Mouse (Mus musculus) heart, adult 9 months (tissue): ENCODE measurements at regions not wholly inside any gene's neighbourhood (a gene's known extent, or its start where the extent isn't known, plus 50 kb on each side); places are given as distances from the start of the nearest gene placed in this dataset.
A peak's percentile ranks its signal among the peaks of the same experiment; 100 is the strongest.
"Not testable (repeated sequence)": the region's sequence is repeated elsewhere in the genome, so short reads cannot be mapped to it uniquely, and the experiment has no call there.

Experiments used
- DNase-seq, 2 experiments: peaks; one replicate each; pipeline ENCODE4 v3.0.0; 2022; ENCODE audit warnings: low spot score in 2 of 2

DNA sequence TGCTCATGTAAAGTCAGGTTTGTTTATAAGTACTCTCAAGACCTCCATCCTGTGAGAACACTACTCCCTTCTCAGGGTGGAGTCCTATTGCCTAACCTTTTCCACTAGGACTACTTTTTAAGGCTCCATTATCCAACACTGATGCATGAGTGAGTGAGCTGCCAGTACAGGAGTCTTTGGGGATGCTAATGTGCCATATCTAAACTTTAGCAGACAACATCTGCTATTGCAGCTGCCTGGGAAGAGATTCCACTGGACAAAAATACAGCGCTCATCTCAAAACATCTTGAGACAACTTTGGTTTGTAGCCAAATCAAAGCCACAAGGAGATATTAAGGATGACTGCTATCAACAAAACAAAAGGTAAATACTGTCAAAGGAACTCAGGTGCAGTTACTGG is 52.3 kb upstream of the Gm10985 start:
- peak; percentile 2 to 5 for DNase-seq

DNA sequence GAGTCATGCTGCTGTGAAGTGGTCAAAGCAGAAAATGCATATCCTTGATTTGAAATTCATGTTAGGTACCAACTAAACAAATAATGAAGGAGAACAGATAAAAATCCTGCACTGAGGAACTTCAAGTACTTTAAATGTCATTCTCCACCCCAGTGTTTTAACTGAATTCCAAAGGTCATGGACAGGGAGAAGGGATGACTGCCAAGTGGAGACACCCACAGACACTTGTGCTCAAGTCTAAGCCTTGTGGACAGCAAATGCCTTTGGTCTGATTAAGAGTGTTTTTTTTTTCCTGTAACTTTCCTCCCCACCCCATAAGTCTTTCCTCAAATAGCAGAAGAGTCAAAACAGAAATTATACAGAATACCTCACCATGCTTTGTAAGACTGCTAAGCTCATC is 55.2 kb upstream of the Gm10985 start:
- peak; percentile 8 for DNase-seq

GRCm38 (mm10) chr3:53785201-53785600 is 59.7 kb upstream of the Gm10985 start:
- DNase-seq = no peak

DNA sequence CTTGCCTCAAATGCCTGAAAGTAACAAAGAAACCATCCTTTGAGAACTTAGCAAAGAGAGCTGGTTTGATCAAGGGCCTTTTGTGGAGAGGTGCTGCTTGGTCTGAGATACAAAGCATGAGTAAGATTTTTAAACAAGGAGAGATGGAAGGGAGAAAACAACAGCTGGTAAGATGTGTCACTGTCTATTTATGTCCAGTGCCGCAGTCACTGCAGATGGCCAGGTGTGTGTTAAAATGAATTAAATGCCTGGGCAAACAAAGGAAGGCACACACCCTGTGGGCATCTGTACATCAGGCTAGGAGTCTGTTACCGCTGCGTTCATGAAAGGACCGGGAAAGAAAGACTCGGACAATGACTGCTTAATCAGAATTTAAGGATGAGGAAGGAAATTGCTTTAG is 68.2 kb upstream of the Gm10985 start:
- DNase-seq = no peak

DNA sequence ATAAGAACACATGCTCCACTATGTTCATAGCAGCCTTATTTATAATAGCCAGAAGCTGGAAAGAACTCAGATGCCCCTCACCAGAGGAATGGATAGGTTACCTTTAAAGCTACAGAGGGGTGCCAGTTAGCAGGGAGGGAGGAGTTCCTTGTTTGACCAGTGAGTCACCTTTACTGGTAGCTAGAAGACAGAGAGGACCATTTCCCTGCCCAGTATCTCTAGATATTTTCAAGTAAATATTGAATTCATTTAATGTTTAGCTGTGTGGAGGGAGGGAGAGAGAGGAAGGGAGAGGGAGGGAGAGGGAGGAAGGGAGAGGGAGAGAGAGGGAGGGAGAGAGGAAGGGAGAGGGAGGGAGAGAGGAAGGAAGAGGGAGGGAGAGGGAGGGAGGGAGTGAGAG is 77.3 kb upstream of the Gm10985 start:
- DNase-seq = no peak

DNA sequence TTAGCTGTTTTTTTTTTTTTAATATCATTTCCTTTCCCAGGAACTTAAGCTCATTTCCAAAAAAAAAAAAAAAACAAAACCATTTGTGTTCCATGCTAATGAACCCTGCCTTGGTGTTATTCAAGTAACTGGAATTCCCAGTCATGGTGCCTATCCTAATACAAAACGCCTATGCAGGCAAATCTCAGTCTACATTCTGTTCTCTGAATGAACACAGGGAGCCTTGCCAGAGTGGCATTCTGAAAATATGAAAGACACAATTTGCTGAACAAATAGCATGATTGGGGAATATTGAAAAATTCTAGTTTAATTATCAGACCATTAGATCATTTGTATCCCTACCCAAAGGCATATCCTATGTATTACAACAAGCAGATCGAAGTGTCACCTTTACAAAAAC is 80.9 kb upstream of the Gm10985 start:
- DNase-seq = no peak

- no peak for DNase-seq
These were observed 83.3 kb upstream of the Gm10985 start for GRCm38 (mm10) chr3:53761514-53762075.

GRCm38 (mm10) chr3:53756115-53756853 is 88.6 kb upstream of the Gm10985 start:
- DNase-seq = no peak

DNA sequence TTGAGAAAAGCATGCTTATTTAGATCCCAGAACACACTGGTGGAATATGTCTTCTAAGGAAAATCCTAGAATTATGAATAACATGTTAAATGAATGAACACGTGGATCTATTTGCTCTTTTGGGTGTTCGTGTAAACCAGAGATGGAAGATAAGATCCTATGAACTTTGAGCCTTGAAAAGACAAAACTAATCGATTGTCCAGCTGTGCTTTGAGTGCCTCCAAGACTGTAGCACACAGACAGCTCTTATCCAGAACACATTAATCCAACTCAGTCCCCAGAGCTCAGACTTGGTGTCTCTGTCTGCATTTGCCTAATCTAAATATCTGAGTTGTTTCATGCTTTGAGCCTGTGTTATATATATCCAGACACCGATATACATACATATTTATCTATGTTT is 80.0 kb upstream of the Frem2 start:
- no peak for DNase-seq

- not testable (repeated sequence) for DNase-seq
These were observed 78.5 kb upstream of the Frem2 start for GRCm38 (mm10) chr3:53735607-53736006.

DNA sequence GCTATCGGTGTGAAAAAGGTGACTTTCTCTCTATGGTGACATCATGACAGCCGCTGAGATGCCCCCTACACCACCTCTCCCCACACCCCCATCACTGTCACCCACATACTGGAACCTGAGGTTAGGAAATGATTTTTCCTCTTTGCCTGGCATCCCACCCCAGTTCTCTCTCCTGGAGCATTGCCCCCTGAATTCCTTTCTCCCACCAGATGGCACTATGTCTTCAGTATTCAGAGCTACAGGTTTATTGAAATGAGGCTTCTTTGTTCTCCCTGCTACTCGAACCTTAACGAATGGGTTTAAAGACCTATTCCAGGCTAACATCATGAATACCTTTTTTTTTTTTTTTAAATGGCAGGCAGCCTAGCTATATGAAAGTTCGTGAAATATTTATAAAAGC is 78.0 kb upstream of the Frem2 start:
- DNase-seq = peak in 1 of 2 experiments; percentile 23

GRCm38 (mm10) chr3:53730440-53730839 is 73.3 kb upstream of the Frem2 start:
- peak in 1 of 2 experiments; percentile 24 for DNase-seq

- no peak for DNase-seq
These were observed 72.7 kb upstream of the Frem2 start for GRCm38 (mm10) chr3:53729810-53730209.

- no peak for DNase-seq
These were observed 72.0 kb upstream of the Frem2 start for GRCm38 (mm10) chr3:53729131-53729530.

DNA sequence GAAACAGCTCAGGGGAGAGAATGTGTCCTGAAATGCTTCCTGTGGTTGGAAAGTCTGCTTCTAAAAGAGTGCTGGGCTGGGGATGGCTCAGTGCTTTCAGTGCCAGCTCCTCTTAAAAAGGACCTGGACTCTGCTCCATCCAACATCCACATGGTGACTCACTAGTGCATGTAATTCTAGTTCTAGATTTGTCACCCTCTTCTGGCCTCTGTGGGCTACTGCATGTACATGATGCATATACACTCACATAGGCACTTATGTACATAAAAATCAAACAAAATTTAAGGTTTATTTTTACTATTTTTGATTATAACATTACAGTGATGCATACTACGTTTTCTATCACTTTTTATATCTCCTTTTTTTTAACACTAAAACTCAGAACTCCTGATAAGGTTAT is 70.6 kb upstream of the Frem2 start:
- DNase-seq = no peak

DNA sequence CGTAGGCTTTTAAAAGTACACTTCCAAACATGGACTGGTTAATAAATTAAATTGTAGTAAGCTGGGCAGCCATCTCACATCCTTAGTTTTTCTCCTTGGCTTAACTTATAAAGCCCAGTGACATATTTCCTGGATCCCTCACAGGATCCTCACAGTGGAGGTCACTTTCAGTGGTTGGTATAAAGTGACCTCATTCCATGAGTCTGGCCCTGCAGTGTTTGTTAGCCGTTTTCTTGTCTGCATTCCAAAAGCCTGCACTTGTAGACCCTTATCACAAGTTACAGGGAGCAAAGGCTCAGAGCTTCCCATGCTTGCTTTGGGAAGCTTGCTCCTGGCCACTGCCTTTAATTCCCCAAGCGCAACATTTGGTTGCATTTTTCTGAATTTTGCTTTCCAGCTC is 49.9 kb upstream of the Frem2 start:
- peak; percentile 3 to 8 for DNase-seq
